Mouse (Mus musculus): ENCODE data around the gene Gramd4. TPM values are rescaled to one million over a fixed set of nuclear protein-coding genes. Genes with fewer than 3 reads are reported as not detected.

Gene Gramd4
- polyA plus RNA-seq, 1 experiment, result 36.0 TPM

DNA sequence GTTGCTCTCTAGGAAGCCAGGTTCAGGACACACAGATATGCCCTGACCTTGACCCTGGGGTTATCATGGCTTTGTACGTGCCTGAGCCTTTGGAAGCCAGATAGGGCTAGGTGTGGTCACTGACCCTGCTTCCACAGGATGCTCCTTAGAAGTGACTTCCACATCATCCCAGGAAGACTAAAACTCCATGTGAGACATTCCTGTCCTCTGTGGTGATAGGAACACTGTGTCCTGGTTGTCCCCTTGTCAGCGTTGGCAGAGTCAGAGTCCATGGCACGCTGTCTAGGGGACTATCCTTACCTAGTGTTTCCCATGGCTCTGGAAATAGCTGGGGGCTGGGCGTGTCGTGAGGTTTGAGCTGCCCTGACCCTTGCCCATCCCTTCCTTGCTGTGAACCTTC, 58.9 kb downstream of the Gramd4 start:
- Histone ChIP-seq H3K4me1 (ENCODE audit: control insufficient read depth, insufficient read depth, low read length) (peaks cover 51% of the 10 kb centered on the region), H3K27ac (ENCODE audit: insufficient read depth, low read length) (no peak overlapping the region), H3K4me3 (replicated peaks; ENCODE audit: insufficient read depth, low read depth, low read length) (no peak overlapping the region), H3K27me3 (ENCODE audit: control insufficient read depth, insufficient read depth, low read length) (no peaks in the 10 kb centered on the region)
- no peak for DNase-seq
- TF ChIP-seq POLR2A (IDR thresholded peaks at IDR 0.05; ENCODE audit: borderline replicate concordance, insufficient read depth, low read length) (no peak), CTCF (IDR thresholded peaks at IDR 0.05; ENCODE audit: borderline replicate concordance, insufficient read depth, low read depth, low read length) (no peak)
- 58% methylated on average over 5 of the region's 5 CpGs for WGBS

DNA sequence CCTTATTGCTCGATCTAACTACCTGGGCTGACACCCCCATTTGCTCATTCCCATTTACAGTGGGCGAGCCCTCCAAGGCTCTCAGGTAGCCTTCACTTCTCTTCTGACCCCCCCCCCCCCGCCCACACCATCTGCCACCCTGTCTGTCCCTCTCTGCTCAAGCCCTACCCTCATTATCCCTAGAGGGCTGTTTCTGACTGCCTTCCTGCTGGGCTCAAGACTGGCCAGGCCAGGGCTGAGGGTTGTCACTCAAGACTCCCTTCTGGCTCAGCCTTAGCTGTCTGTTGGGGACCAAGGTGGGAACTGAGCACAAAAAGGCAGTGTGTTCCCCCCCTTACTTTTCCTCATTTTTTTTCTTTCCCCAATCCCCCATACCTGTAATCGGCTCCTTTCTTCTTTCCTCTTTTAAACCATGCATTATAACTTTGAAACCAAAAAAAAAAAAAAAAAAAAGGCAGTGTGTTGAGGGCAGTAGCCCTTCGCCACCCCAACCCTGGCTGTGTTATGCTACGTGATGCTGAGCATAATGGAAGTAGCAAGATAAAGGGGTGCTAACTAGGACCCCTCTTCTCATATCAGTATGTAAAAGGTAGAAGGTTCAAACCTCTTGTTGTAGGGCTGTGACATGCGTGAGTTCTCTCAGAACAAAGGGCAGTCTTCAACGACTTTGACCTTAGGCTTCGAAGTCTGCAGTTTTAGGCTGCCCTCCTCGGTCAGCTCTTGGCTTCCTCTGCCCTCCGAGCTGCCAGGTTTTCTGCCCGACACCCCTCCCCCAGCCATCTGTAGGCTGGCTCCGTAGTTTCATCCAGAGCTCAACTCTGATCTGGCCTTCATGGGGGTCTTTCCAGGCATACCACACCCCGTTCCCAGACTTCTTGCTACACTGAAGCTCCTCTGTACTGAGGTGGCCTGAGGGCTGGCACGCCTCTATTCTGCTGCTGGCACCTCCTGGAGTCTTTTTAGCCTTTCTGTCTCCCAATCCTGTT, 59.9 kb downstream of the Gramd4 start:
- Histone ChIP-seq H3K4me3 (replicated peaks; ENCODE audit: insufficient read depth, low read depth, low read length) (no peak overlapping the region), H3K4me1 (ENCODE audit: control insufficient read depth, insufficient read depth, low read length) (peaks cover 55% of the 10 kb centered on the region), H3K27ac (ENCODE audit: insufficient read depth, low read length) (peak overlapping the region; percentile 14; the same call in 1 of the 2 replicates), H3K27me3 (ENCODE audit: control insufficient read depth, insufficient read depth, low read length) (no peaks in the 10 kb centered on the region)
- peak; percentile 73 to 77 for DNase-seq
- TF ChIP-seq POLR2A (IDR thresholded peaks at IDR 0.05; ENCODE audit: borderline replicate concordance, insufficient read depth, low read length) (no peak), CTCF (IDR thresholded peaks at IDR 0.05; ENCODE audit: borderline replicate concordance, insufficient read depth, low read depth, low read length) (no peak)
- WGBS, result 21% methylated on average over 15 of the region's 15 CpGs

DNA sequence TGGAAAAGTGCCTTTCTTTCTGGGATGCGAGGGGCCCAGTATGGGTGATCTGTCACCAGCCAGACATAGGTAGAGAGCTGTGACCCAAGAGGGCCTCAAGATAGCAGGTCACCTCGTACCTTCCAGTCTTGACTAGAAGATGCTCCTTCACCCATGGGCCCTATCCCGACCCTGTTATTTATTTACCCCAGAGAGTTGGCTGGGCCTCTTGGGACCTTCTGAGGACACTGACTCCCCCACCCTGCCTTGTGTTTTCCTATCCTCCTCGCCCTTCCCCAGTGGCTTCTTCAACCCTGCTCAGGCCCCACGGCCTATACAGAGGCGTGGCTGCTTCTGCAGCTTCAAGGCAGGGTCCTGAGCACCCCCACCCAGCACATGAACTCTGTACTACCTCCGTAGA, 61.7 kb downstream of the Gramd4 start:
- 93% methylated on average over 7 of the region's 7 CpGs for WGBS
- Histone ChIP-seq H3K4me1 (ENCODE audit: control insufficient read depth, insufficient read depth, low read length) (peaks cover 57% of the 10 kb centered on the region), H3K27me3 (ENCODE audit: control insufficient read depth, insufficient read depth, low read length) (no peaks in the 10 kb centered on the region), H3K27ac (ENCODE audit: insufficient read depth, low read length) (no peak overlapping the region), H3K4me3 (replicated peaks; ENCODE audit: insufficient read depth, low read depth, low read length) (no peak overlapping the region)
- no peak for DNase-seq
- TF ChIP-seq POLR2A (IDR thresholded peaks at IDR 0.05; ENCODE audit: borderline replicate concordance, insufficient read depth, low read length), result no peak
- no peak for TF ChIP-seq CTCF (IDR thresholded peaks at IDR 0.05; ENCODE audit: borderline replicate concordance, insufficient read depth, low read depth, low read length)

DNA sequence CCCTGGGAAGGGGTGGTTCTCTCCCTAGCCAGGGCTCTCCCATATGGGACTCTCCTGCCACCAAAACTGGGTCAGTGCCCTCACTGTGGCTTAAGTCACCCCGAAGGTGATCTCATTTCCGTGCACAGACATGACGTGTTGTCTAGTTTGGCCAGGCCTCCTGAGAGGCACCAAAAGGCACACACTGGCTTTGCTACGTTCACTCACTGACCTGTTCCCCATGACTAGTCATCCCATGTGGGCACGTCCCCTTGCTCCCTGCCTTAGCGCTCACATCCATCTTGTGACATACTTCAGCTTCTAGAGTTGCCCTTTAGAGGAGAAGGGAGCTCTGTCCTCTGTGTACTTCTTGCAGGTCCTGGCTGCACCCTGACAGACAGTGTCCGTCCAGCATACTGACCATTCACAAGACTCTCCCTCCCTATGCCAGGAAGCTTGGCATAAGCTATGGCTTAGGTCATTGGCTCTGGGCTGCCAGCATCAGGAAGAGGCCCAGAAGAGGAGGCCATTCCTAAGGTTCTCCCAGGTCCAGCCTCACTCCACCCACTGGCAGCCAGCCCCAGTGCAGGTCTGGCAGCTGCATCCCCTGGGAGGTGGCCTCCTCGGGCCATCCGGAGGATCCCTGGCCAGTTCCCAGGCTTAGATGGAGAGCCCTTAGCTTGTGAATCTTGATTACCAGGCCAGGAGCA, 64.9 kb downstream of the Gramd4 start:
- DNase-seq, result peak; percentile 83 to 91
- TF ChIP-seq CTCF (IDR thresholded peaks at IDR 0.05; ENCODE audit: borderline replicate concordance, insufficient read depth, low read depth, low read length) (peak; percentile 17; the same call in 1 of the 2 replicates), POLR2A (IDR thresholded peaks at IDR 0.05; ENCODE audit: borderline replicate concordance, insufficient read depth, low read length) (no peak)
- no peak overlapping the region for H3K4me3 ChIP-seq (replicated peaks; ENCODE audit: insufficient read depth, low read depth, low read length)
- peak overlapping the region; percentile 78 for H3K27ac ChIP-seq (ENCODE audit: insufficient read depth, low read length)
- 5% methylated on average over 9 of the region's 9 CpGs for WGBS
- peaks cover 46% of the 10 kb centered on the region for H3K4me1 ChIP-seq (ENCODE audit: control insufficient read depth, insufficient read depth, low read length)
- no peaks in the 10 kb centered on the region for H3K27me3 ChIP-seq (ENCODE audit: control insufficient read depth, insufficient read depth, low read length)

DNA sequence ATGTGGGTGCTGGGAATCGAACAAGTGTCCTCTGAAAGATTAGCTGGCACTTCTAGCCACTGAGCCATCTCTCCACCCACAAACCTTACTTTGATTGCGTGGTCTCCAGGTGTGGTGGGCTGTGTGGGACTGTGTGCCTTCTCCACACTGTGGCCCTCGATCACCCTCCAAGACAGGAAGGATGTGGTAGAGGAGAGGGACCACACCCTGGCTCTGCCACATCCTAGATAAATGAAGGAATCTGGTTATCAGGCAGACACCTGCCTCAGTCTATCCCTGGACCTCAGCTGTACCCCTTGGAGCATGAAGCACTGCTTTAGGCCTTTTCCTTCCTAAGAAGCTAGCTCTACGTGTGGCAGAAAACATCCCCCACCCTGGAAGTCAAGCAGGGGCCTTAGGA, 65.9 kb downstream of the Gramd4 start:
- no peaks in the 10 kb centered on the region for H3K27me3 ChIP-seq (ENCODE audit: control insufficient read depth, insufficient read depth, low read length)
- H3K27ac ChIP-seq (ENCODE audit: insufficient read depth, low read length), result no peak overlapping the region
- H3K4me1 ChIP-seq (ENCODE audit: control insufficient read depth, insufficient read depth, low read length), result peaks cover 35% of the 10 kb centered on the region
- TF ChIP-seq CTCF (IDR thresholded peaks at IDR 0.05; ENCODE audit: borderline replicate concordance, insufficient read depth, low read depth, low read length) (no peak), POLR2A (IDR thresholded peaks at IDR 0.05; ENCODE audit: borderline replicate concordance, insufficient read depth, low read length) (no peak)
- H3K4me3 ChIP-seq (replicated peaks; ENCODE audit: insufficient read depth, low read depth, low read length), result no peak overlapping the region
- no peak for DNase-seq
- 93% methylated on average over 4 of the region's 4 CpGs for WGBS

DNA sequence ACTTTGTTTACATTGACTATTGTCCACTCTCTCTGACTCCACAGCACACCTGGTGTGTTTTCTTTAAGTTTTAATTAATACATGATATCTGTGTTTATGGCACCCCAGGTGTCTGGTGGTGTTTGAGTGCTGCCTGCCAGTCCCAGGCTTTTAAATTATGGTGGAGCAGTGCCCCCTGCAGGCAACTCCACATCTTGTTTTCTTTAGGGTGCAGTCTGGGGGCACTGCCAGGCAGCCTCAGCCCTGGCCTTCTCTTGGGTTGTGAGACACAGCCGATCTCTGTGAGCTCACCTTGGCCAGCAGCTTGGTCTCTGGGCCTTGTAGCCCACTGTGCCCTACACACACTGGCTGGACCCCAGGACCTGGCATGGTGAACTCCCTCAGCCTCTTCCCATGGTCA, 66.9 kb downstream of the Gramd4 start:
- Histone ChIP-seq H3K27me3 (ENCODE audit: control insufficient read depth, insufficient read depth, low read length) (no peaks in the 10 kb centered on the region), H3K4me1 (ENCODE audit: control insufficient read depth, insufficient read depth, low read length) (peaks cover 32% of the 10 kb centered on the region), H3K4me3 (replicated peaks; ENCODE audit: insufficient read depth, low read depth, low read length) (no peak overlapping the region), H3K27ac (ENCODE audit: insufficient read depth, low read length) (no peak overlapping the region)
- DNase-seq, result peak; percentile 78 to 86
- TF ChIP-seq POLR2A (IDR thresholded peaks at IDR 0.05; ENCODE audit: borderline replicate concordance, insufficient read depth, low read length), result no peak
- peak; percentile 70 for TF ChIP-seq CTCF (IDR thresholded peaks at IDR 0.05; ENCODE audit: borderline replicate concordance, insufficient read depth, low read depth, low read length)
- WGBS, result 4% methylated on average over 1 of the region's 1 CpGs

DNA sequence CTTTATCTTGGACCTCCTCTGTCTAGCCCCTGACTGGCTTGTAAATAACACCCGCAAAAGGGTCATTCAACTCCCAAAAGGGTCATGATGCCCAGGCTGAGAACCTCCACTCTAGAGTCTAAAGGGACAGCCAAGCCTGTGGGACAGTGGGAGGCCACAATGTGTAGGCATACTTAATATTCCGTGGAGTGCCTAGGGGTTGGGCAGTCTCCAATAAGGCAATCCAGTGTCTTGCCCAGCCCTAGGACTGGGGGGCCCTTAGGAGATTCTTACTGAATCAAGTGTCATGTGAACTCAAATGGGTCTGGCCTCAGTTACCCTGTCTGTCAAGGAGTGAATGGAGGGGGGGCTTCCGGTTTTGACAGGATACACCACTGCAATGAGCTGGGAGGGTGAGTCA, 71.5 kb downstream of the Gramd4 start:
- WGBS, result 66% methylated on average over 3 of the region's 3 CpGs
- DNase-seq, result no peak
- Histone ChIP-seq H3K27me3 (ENCODE audit: control insufficient read depth, insufficient read depth, low read length) (no peaks in the 10 kb centered on the region), H3K4me3 (replicated peaks; ENCODE audit: insufficient read depth, low read depth, low read length) (no peak overlapping the region), H3K27ac (ENCODE audit: insufficient read depth, low read length) (no peak overlapping the region), H3K4me1 (ENCODE audit: control insufficient read depth, insufficient read depth, low read length) (peaks cover 12% of the 10 kb centered on the region)
- TF ChIP-seq POLR2A (IDR thresholded peaks at IDR 0.05; ENCODE audit: borderline replicate concordance, insufficient read depth, low read length), result no peak
- no peak for TF ChIP-seq CTCF (IDR thresholded peaks at IDR 0.05; ENCODE audit: borderline replicate concordance, insufficient read depth, low read depth, low read length)

All from cerebellum, adult 2 months (tissue).